Comparison of ENCODE assay signal across 9 mouse cellular contexts in the genomic region with DNA sequence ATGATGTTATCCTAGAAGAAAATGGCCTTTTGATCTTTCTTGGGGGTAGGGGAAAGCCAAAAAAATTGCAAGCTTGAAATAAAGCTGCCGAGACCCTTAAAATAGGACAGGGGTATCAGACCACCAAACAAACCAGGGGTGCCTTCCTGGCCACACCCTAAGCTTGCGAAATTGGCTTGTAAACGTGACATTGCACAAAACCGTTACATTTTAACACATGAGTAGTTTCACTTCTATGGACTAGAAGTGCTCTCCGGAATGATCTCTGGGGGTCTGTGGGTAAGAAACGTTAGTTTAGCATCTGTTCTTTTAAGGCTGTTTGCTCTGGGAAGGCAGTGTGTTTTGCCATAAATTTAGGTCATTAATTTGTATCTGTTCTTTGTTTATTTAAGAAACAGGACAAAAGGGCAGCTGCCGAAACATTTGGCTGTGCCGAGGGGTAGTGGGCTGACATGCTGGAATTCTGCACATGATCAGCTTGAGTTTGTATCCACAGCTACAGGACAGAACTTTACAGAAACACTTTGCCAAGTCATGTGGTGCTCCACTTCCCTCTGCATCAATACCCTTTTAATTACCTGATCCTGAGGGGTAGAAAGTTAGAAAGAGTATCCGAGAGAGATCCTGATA. TPM values are rescaled to one million over a fixed set of nuclear protein-coding genes. Genes with fewer than 3 reads are reported as not detected.
DNase-seq lines count a peak whose midpoint lies in the region; ATAC-seq and TF ChIP-seq lines count a peak whose summit lies in the region.
"Had no signal": no experiment of that assay in that cellular context is flagged by ENCODE, and none has a peak within 500 bp of the region (broad histone marks: within the 10 kb centered on the region; RNA-seq: fewer than 3 reads in every experiment).

No protein-coding gene starts in this region.

- H3K9ac ChIP-seq in forebrain, embryonic 16.5 days (replicated peaks; ENCODE audit: low read depth, low read length) = no peak overlapping the region
- no peak overlapping the region for H3K9ac ChIP-seq in forebrain, embryonic 11.5 days (ENCODE audit: low read length)
- H3K9ac ChIP-seq in lung, embryonic 15.5 days = no peak overlapping the region
- H3K9ac ChIP-seq in limb, embryonic 14.5 days (ENCODE audit: low read depth, low read length, severe bottlenecking) = no peak overlapping the region
- no peak overlapping the region for H3K9ac ChIP-seq in neural tube, embryonic 12.5 days
- H3K9ac ChIP-seq: midbrain, embryonic 15.5 days had no signal

- TF ChIP-seq POLR2A in limb, embryonic 14.5 days (IDR thresholded peaks at IDR 0.05; ENCODE audit: borderline replicate concordance, extremely low read depth, insufficient read depth, insufficient read length) = no peak

- peak overlapping the region; percentile 10; the same call in 1 of the 2 replicates for H3K27ac ChIP-seq in forebrain, embryonic 16.5 days (ENCODE audit: low read length)
- no peak overlapping the region for H3K27ac ChIP-seq in forebrain, embryonic 11.5 days (ENCODE audit: low read depth, low read length)
- H3K27ac ChIP-seq in lung, embryonic 15.5 days = no peak overlapping the region
- no peak overlapping the region for H3K27ac ChIP-seq in limb, embryonic 14.5 days (replicated peaks; ENCODE audit: low read depth, low read length)
- no peak overlapping the region for H3K27ac ChIP-seq in neural tube, embryonic 12.5 days
- H3K27ac ChIP-seq: midbrain, embryonic 15.5 days had no signal

- H3K4me2 ChIP-seq in forebrain, embryonic 16.5 days (ENCODE audit: low read length) = 0 out of 2 replicates have a peak overlapping the region, but pooled peaks have one; percentile 10
- H3K4me2 ChIP-seq in forebrain, embryonic 11.5 days (ENCODE audit: low read depth, low read length, severe bottlenecking) = no peak overlapping the region
- 0 out of 2 replicates have a peak overlapping the region, but pooled peaks have one; percentile 5 for H3K4me2 ChIP-seq in lung, embryonic 15.5 days
- peak overlapping the region; percentile 22 for H3K4me2 ChIP-seq in limb, embryonic 14.5 days (replicated peaks; ENCODE audit: low read depth, low read length, severe bottlenecking)
- H3K4me2 ChIP-seq in neural tube, embryonic 12.5 days (replicated peaks) = peak overlapping the region; percentile 39
- H3K4me2 ChIP-seq: midbrain, embryonic 15.5 days had no signal

- H3K36me3 ChIP-seq in forebrain, embryonic 16.5 days (ENCODE audit: control insufficient read depth, insufficient read depth) = no peaks in the 10 kb centered on the region
- no peaks in the 10 kb centered on the region for H3K36me3 ChIP-seq in forebrain, embryonic 11.5 days (ENCODE audit: control insufficient read depth, insufficient read depth, low read length)
- H3K36me3 ChIP-seq in lung, embryonic 15.5 days = no peaks in the 10 kb centered on the region
- no peaks in the 10 kb centered on the region for H3K36me3 ChIP-seq in limb, embryonic 14.5 days (ENCODE audit: control insufficient read depth, insufficient read depth, low read length)
- H3K36me3 ChIP-seq in neural tube, embryonic 12.5 days = no peaks in the 10 kb centered on the region
- H3K36me3 ChIP-seq: midbrain, embryonic 15.5 days had no signal

- H3K27me3 ChIP-seq in forebrain, embryonic 16.5 days (replicated peaks; ENCODE audit: control insufficient read depth, insufficient read depth, low read length) = no peaks in the 10 kb centered on the region
- no peaks in the 10 kb centered on the region for H3K27me3 ChIP-seq in forebrain, embryonic 11.5 days (ENCODE audit: control insufficient read depth, insufficient read depth, low read length)
- H3K27me3 ChIP-seq in lung, embryonic 15.5 days = no peaks in the 10 kb centered on the region
- H3K27me3 ChIP-seq in limb, embryonic 14.5 days (ENCODE audit: control insufficient read depth, insufficient read depth, low read length) = no peaks in the 10 kb centered on the region
- no peaks in the 10 kb centered on the region for H3K27me3 ChIP-seq in neural tube, embryonic 12.5 days (replicated peaks)
- H3K27me3 ChIP-seq: midbrain, embryonic 15.5 days had no signal

- H3K4me1 ChIP-seq in forebrain, embryonic 16.5 days (replicated peaks; ENCODE audit: control insufficient read depth, insufficient read depth, low read length) = peaks cover 10% of the 10 kb centered on the region
- no peaks in the 10 kb centered on the region for H3K4me1 ChIP-seq in forebrain, embryonic 11.5 days (replicated peaks; ENCODE audit: control insufficient read depth, insufficient read depth, low read length)
- H3K4me1 ChIP-seq in lung, embryonic 15.5 days = peaks cover 3% of the 10 kb centered on the region; the same call in 1 of the 2 replicates
- no peaks in the 10 kb centered on the region for H3K4me1 ChIP-seq in limb, embryonic 14.5 days (ENCODE audit: control insufficient read depth, insufficient read depth, low read length)
- H3K4me1 ChIP-seq in neural tube, embryonic 12.5 days = peaks cover 9% of the 10 kb centered on the region
- H3K4me1 ChIP-seq: midbrain, embryonic 15.5 days had no signal

- no peak for DNase-seq in forebrain, embryonic 11.5 days (ENCODE audit: low spot score)
- DNase-seq in lung, postnatal 4 days = no peak
- DNase-seq in limb, embryonic 14.5 days (ENCODE audit: low spot score) = no peak
- no peak for DNase-seq in urinary bladder, postnatal 25 days (ENCODE audit: low spot score)
- no peak for DNase-seq in urinary bladder, postnatal 4 days (ENCODE audit: low spot score in 2 of 2)

- WGBS in forebrain, embryonic 16.5 days = 27% methylated on average over 9 of the region's 9 CpGs
- whole genome bisulfite sequencing in forebrain, embryonic 11.5 days = 64% methylated on average over 9 of the region's 9 CpGs
- WGBS in lung, embryonic 15.5 days = 38% methylated on average over 9 of the region's 9 CpGs
- 25% methylated on average over 9 of the region's 9 CpGs for WGBS in limb, embryonic 14.5 days
- WGBS in neural tube, embryonic 12.5 days = 23% methylated on average over 9 of the region's 9 CpGs

- H3K4me3 ChIP-seq in forebrain, embryonic 16.5 days (replicated peaks; ENCODE audit: low read length) = no peak overlapping the region
- no peak overlapping the region for H3K4me3 ChIP-seq in forebrain, embryonic 11.5 days (ENCODE audit: low read depth, low read length)
- H3K4me3 ChIP-seq in lung, embryonic 15.5 days = no peak overlapping the region
- no peak overlapping the region for H3K4me3 ChIP-seq in limb, embryonic 14.5 days (replicated peaks; ENCODE audit: low read length)
- no peak overlapping the region for H3K4me3 ChIP-seq in neural tube, embryonic 12.5 days
- H3K4me3 ChIP-seq: midbrain, embryonic 15.5 days had no signal

- H3K9me3 ChIP-seq in forebrain, embryonic 16.5 days (ENCODE audit: control insufficient read depth, low read length) = no peaks in the 10 kb centered on the region
- H3K9me3 ChIP-seq in forebrain, embryonic 11.5 days (ENCODE audit: control insufficient read depth, low read length) = no peaks in the 10 kb centered on the region
- H3K9me3 ChIP-seq in lung, embryonic 15.5 days = no peaks in the 10 kb centered on the region
- no peaks in the 10 kb centered on the region for H3K9me3 ChIP-seq in limb, embryonic 14.5 days (ENCODE audit: control insufficient read depth, low read length)
- H3K9me3 ChIP-seq in neural tube, embryonic 12.5 days = no peaks in the 10 kb centered on the region
- H3K9me3 ChIP-seq: midbrain, embryonic 15.5 days had no signal

- ATAC-seq in forebrain, embryonic 16.5 days = no peak
- no peak for ATAC-seq in forebrain, embryonic 11.5 days (replicated peaks; ENCODE audit: low FRiP score)
- ATAC-seq in lung, embryonic 15.5 days (ENCODE audit: borderline replicate concordance, extremely low read depth, low FRiP score, low TSS enrichment) = no peak
- no peak for ATAC-seq in limb, embryonic 14.5 days (ENCODE audit: low FRiP score, low read depth)
- peak; percentile 61 for ATAC-seq in neural tube, embryonic 12.5 days (ENCODE audit: low FRiP score, low read depth)
- ATAC-seq: midbrain, embryonic 15.5 days had no signal

RNA-seq across cellular contexts. Expression of a gene that starts 52.9 kb away (rescaled TPM):
- 111 and 146 TPM in 2 replicates for polyA plus RNA-seq in forebrain, embryonic 16.5 days (2015; fragmentation: Nextera tagmentation; extraction: Ambion mirVana)
- polyA plus RNA-seq in forebrain, embryonic 11.5 days (2014; fragmentation: Nextera tagmentation; extraction: Ambion mirVana) = 5.1 and 6.6 TPM in 2 replicates
- polyA plus RNA-seq in lung, embryonic 15.5 days (2015; fragmentation: Nextera tagmentation; extraction: Ambion mirVana) = 1.8 and 2.5 TPM in 2 replicates
- 18.1 and 20.2 TPM in 2 replicates for polyA plus RNA-seq in limb, embryonic 14.5 days (2012; rRNA removed)
- polyA plus RNA-seq in limb, embryonic 14.5 days (2014; fragmentation: Nextera tagmentation; extraction: Ambion mirVana) = 3.1 and 3.8 TPM in 2 replicates
- 6.6 and 10.4 TPM in 2 replicates for polyA plus RNA-seq in neural tube, embryonic 12.5 days (2016; fragmentation: Nextera tagmentation; extraction: Ambion mirVana)
